8 mouse cellular contexts compared by ENCODE assay signal in the genomic region with DNA sequence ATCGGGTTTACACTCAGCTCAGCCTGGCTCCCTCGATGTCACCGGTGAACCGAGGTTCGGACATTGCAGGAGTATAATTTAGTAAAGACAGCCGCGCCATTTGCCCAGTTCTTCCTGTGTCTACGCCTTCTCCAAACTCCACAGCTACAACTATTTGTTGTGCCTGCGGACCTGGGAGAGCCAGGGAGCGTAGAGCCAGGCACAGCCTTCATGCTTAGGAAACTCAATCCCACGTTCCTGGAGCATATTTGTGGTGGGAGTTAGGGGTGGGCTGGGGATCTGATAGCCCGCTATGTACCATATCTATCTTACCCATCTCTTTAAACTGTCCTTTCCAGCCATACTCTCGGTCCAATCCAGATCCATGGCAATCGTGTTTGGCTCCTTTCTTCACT. TPM values are rescaled to one million over a fixed set of nuclear protein-coding genes. Genes with fewer than 3 reads are reported as not detected.
DNase-seq lines count a peak whose midpoint lies in the region; ATAC-seq and TF ChIP-seq lines count a peak whose summit lies in the region.

No protein-coding gene starts in this region.

- H3K4me1 ChIP-seq in heart, postnatal 0 days (ENCODE audit: control insufficient read depth, insufficient read depth): peaks cover 24% of the 10 kb centered on the region
- H3K4me1 ChIP-seq in MEL (ENCODE audit: control insufficient read depth in 1 of 2, insufficient read depth in 2 of 2, low read length in 2 of 2): peaks cover 0 to 34% of the 10 kb centered on the region in 2 experiments; a peak in 3 of 4 replicates
- H3K4me1 ChIP-seq in hindbrain, embryonic 10.5 days (replicated peaks): peaks cover 25% of the 10 kb centered on the region
- H3K4me1 ChIP-seq in midbrain, embryonic 11.5 days (ENCODE audit: control insufficient read depth, insufficient read depth, low read length): peaks cover 17% of the 10 kb centered on the region

- TF ChIP-seq POLR2A in MEL (IDR thresholded peaks at IDR 0.05; ENCODE audit: control insufficient read depth in 1 of 2, insufficient read depth in 1 of 2, low read depth in 1 of 2, low read length in 2 of 2, poor library complexity in 1 of 2): no peak

- H3K27ac ChIP-seq in heart, postnatal 0 days (ENCODE audit: low read depth): peak overlapping the region; percentile 92
- peak overlapping the region; percentile 66 for H3K27ac ChIP-seq in MEL (ENCODE audit: control insufficient read depth, low read depth, low read length)
- peak overlapping the region; percentile 93 for H3K27ac ChIP-seq in hindbrain, embryonic 10.5 days
- H3K27ac ChIP-seq in midbrain, embryonic 11.5 days (ENCODE audit: low read depth, low read length): peak overlapping the region; percentile 59

- H3K36me3 ChIP-seq in heart, postnatal 0 days (replicated peaks; ENCODE audit: control insufficient read depth, insufficient read depth, low read length): peaks cover 37% of the 10 kb centered on the region
- H3K36me3 ChIP-seq in MEL (ENCODE audit: control insufficient read depth in 1 of 2, insufficient read depth in 2 of 2, low read length in 2 of 2): peaks cover 7 to 25% of the 10 kb centered on the region in 2 experiments
- peaks cover 45% of the 10 kb centered on the region for H3K36me3 ChIP-seq in hindbrain, embryonic 10.5 days
- peaks cover 5% of the 10 kb centered on the region; the same call in 1 of the 2 replicates for H3K36me3 ChIP-seq in midbrain, embryonic 11.5 days (ENCODE audit: control insufficient read depth, insufficient read depth, low read length)

- H3K9ac ChIP-seq in heart, postnatal 0 days (replicated peaks; ENCODE audit: low read depth, low read length): peak overlapping the region; percentile 76
- peak overlapping the region; percentile 87 for H3K9ac ChIP-seq in MEL (ENCODE audit: control insufficient read depth, low read depth, low read length, poor library complexity, severe bottlenecking)
- H3K9ac ChIP-seq in midbrain, embryonic 11.5 days (ENCODE audit: low read length): peak overlapping the region; percentile 80

- TF ChIP-seq CTCF in heart, postnatal 0 days (IDR thresholded peaks at IDR 0.05; ENCODE audit: low read depth): no peak
- no peak for TF ChIP-seq CTCF in MEL (IDR thresholded peaks at IDR 0.05 in 2 of 3, conservative IDR thresholded peaks at IDR 0.05 in 1 of 3; ENCODE audit: control insufficient read depth in 1 of 3, insufficient read depth in 1 of 3, low read depth in 2 of 3, low read length in 3 of 3, poor library complexity in 1 of 3, severe bottlenecking in 1 of 3)

- ATAC-seq in heart, postnatal 0 days (ENCODE audit: insufficient read depth, low read depth): no peak
- ATAC-seq in midbrain, embryonic 11.5 days (ENCODE audit: low FRiP score): peak; percentile 4

- TF ChIP-seq EP300 in heart, postnatal 0 days (IDR thresholded peaks at IDR 0.05; ENCODE audit: low read depth): no peak
- TF ChIP-seq EP300 in MEL (IDR thresholded peaks at IDR 0.05; ENCODE audit: low read depth in 1 of 2, low read length in 2 of 2): no peak

- H3K79me2 ChIP-seq in MEL (ENCODE audit: control insufficient read depth, insufficient read depth, low read length, poor library complexity): peaks cover 23% of the 10 kb centered on the region

- WGBS in heart, postnatal 0 days: 1% methylated on average over 14 of the region's 14 CpGs
- WGBS in hindbrain, embryonic 10.5 days: 3% methylated on average over 14 of the region's 14 CpGs
- WGBS in midbrain, embryonic 11.5 days: 5% methylated on average over 14 of the region's 14 CpGs

- no peak for TF ChIP-seq RAD21 in MEL (IDR thresholded peaks at IDR 0.05; ENCODE audit: low read depth, low read length)

- no peaks in the 10 kb centered on the region for H3K27me3 ChIP-seq in heart, postnatal 0 days (ENCODE audit: control insufficient read depth, insufficient read depth, low read length)
- H3K27me3 ChIP-seq in MEL (ENCODE audit: control insufficient read depth in 1 of 2, insufficient read depth in 2 of 2, low read length in 2 of 2): no peaks in the 10 kb centered on the region
- H3K27me3 ChIP-seq in hindbrain, embryonic 10.5 days (ENCODE audit: insufficient read depth, poor library complexity, severe bottlenecking): no peaks in the 10 kb centered on the region
- no peaks in the 10 kb centered on the region for H3K27me3 ChIP-seq in midbrain, embryonic 11.5 days (ENCODE audit: control insufficient read depth, insufficient read depth, low read length)

- no peaks in the 10 kb centered on the region for H3K9me3 ChIP-seq in heart, postnatal 0 days (replicated peaks; ENCODE audit: control insufficient read depth, low read length)
- no peaks in the 10 kb centered on the region for H3K9me3 ChIP-seq in MEL (replicated peaks; ENCODE audit: insufficient read depth, low read length)
- H3K9me3 ChIP-seq in hindbrain, embryonic 10.5 days: no peaks in the 10 kb centered on the region
- H3K9me3 ChIP-seq in midbrain, embryonic 11.5 days (ENCODE audit: control insufficient read depth, low read length): no peaks in the 10 kb centered on the region

- DNase-seq in heart, postnatal 0 days (ENCODE audit: low spot score): no peak
- no peak for DNase-seq in heart, adult 18-20 months
- no peak for DNase-seq in MEL (ENCODE audit: low read depth, low spot score)
- DNase-seq in hindbrain, embryonic 10.5 days (ENCODE audit: low spot score): no peak
- no peak for DNase-seq in midbrain, embryonic 11.5 days (ENCODE audit: low spot score, missing footprints)
- DNase-seq in gastrocnemius, adult 18-20 months (ENCODE audit: low spot score): no peak
- no peak for DNase-seq in yolk sac, embryonic 10.5 days (ENCODE audit: low spot score)
- no peak for DNase-seq in right cerebral cortex, postnatal 10 days (ENCODE audit: low spot score in 2 of 2)

- H3K4me3 ChIP-seq in heart, postnatal 0 days (ENCODE audit: low read depth, low read length): peak overlapping the region; percentile 82
- H3K4me3 ChIP-seq in MEL (ENCODE audit: control insufficient read depth in 1 of 2, insufficient read depth in 1 of 2, low read depth in 2 of 2, low read length in 2 of 2): peak overlapping the region; percentile 76 to 87
- H3K4me3 ChIP-seq in hindbrain, embryonic 10.5 days: peak overlapping the region; percentile 88
- H3K4me3 ChIP-seq in midbrain, embryonic 11.5 days (ENCODE audit: low read depth, low read length): peak overlapping the region; percentile 82

- peak overlapping the region; percentile 78 for H3K4me2 ChIP-seq in heart, postnatal 0 days (ENCODE audit: low read depth, low read length)
- peak overlapping the region; percentile 92 for H3K4me2 ChIP-seq in midbrain, embryonic 11.5 days

RNA-seq across cellular contexts. Expression of gene Ift20, which starts 0.5 kb away (rescaled TPM):
- 90.8 and 148 TPM in 2 replicates for total RNA-seq in heart, postnatal 0 days (2014; rRNA removed; ENCODE audit: low replicate concordance)
- 111 and 114 TPM in 2 replicates for polyA plus RNA-seq in heart, postnatal 0 days (2015; fragmentation: Nextera tagmentation; extraction: Ambion mirVana)
- 10 to 100 TPM; 31.9 to 32.6 TPM for total RNA-seq in heart, adult 18-20 months (2021)
- 153 and 196 TPM in 2 replicates for total RNA-seq in MEL (2012; rRNA removed)
- 100 to 1,000 TPM in 1 of 2 experiments, not detected in 1; 128 TPM for polyA plus RNA-seq in MEL (2012; ENCODE audit: insufficient read depth in 1 of 2, insufficient read length in 2 of 2, low read depth in 1 of 2, low replicate concordance in 2 of 2, missing spikeins in 1 of 2)
- polyA plus RNA-seq in hindbrain, embryonic 10.5 days (2016; fragmentation: Nextera tagmentation; extraction: Ambion mirVana): 89.2 and 94.2 TPM in 2 replicates
- polyA plus RNA-seq in midbrain, embryonic 11.5 days (2014; fragmentation: Nextera tagmentation; extraction: Ambion mirVana): 109 and 110 TPM in 2 replicates
- total RNA-seq in gastrocnemius, adult 18-20 months (2021): 10 to 100 TPM; 17.5 to 17.6 TPM

RNA-seq across cellular contexts. Expression of gene Tnfaip1, which starts 0.6 kb away (rescaled TPM):
- total RNA-seq in heart, postnatal 0 days (2014; rRNA removed; ENCODE audit: low replicate concordance): 49.7 and 52.1 TPM in 2 replicates
- polyA plus RNA-seq in heart, postnatal 0 days (2015; fragmentation: Nextera tagmentation; extraction: Ambion mirVana): 48.7 and 50.0 TPM in 2 replicates
- total RNA-seq in heart, adult 18-20 months (2021): 10 to 100 TPM; 37.6 to 43.3 TPM
- total RNA-seq in MEL (2012; rRNA removed): 3.9 and 4.7 TPM in 2 replicates
- 1 to 10 TPM in 1 of 2 experiments, not detected in 1; 7.4 TPM for polyA plus RNA-seq in MEL (2012; ENCODE audit: insufficient read depth in 1 of 2, insufficient read length in 2 of 2, low read depth in 1 of 2, low replicate concordance in 2 of 2, missing spikeins in 1 of 2)
- 70.4 and 81.6 TPM in 2 replicates for polyA plus RNA-seq in hindbrain, embryonic 10.5 days (2016; fragmentation: Nextera tagmentation; extraction: Ambion mirVana)
- 76.7 and 83.1 TPM in 2 replicates for polyA plus RNA-seq in midbrain, embryonic 11.5 days (2014; fragmentation: Nextera tagmentation; extraction: Ambion mirVana)
- 10 to 100 TPM; 44.0 to 48.1 TPM for total RNA-seq in gastrocnemius, adult 18-20 months (2021)

RNA-seq across cellular contexts. Expression of gene Tmem97, which starts 13.9 kb away (rescaled TPM):
- total RNA-seq in heart, postnatal 0 days (2014; rRNA removed; ENCODE audit: low replicate concordance): 41.5 and 57.2 TPM in 2 replicates
- polyA plus RNA-seq in heart, postnatal 0 days (2015; fragmentation: Nextera tagmentation; extraction: Ambion mirVana): 37.5 and 39.4 TPM in 2 replicates
- total RNA-seq in heart, adult 18-20 months (2021): 1 to 10 TPM; 4.2 to 6.1 TPM
- 204 and 207 TPM in 2 replicates for total RNA-seq in MEL (2012; rRNA removed)
- 100 to 1,000 TPM; 166 to 215 TPM for polyA plus RNA-seq in MEL (2012; ENCODE audit: insufficient read depth in 1 of 2, insufficient read length in 2 of 2, low read depth in 1 of 2, low replicate concordance in 2 of 2, missing spikeins in 1 of 2)
- 86.5 and 94.5 TPM in 2 replicates for polyA plus RNA-seq in hindbrain, embryonic 10.5 days (2016; fragmentation: Nextera tagmentation; extraction: Ambion mirVana)
- polyA plus RNA-seq in midbrain, embryonic 11.5 days (2014; fragmentation: Nextera tagmentation; extraction: Ambion mirVana): 71.6 and 75.5 TPM in 2 replicates
- 1 to 10 TPM; 1.0 to 1.5 TPM for total RNA-seq in gastrocnemius, adult 18-20 months (2021)

RNA-seq across cellular contexts. Expression of gene Poldip2, which starts 24.7 kb away (rescaled TPM):
- 225 and 247 TPM in 2 replicates for total RNA-seq in heart, postnatal 0 days (2014; rRNA removed; ENCODE audit: low replicate concordance)
- polyA plus RNA-seq in heart, postnatal 0 days (2015; fragmentation: Nextera tagmentation; extraction: Ambion mirVana): 209 and 214 TPM in 2 replicates
- total RNA-seq in heart, adult 18-20 months (2021): 100 to 1,000 TPM; 150 to 158 TPM
- 157 and 182 TPM in 2 replicates for total RNA-seq in MEL (2012; rRNA removed)
- polyA plus RNA-seq in MEL (2012; ENCODE audit: insufficient read depth in 1 of 2, insufficient read length in 2 of 2, low read depth in 1 of 2, low replicate concordance in 2 of 2, missing spikeins in 1 of 2): 100 to 1,000 TPM; 166 to 260 TPM
- 135 and 152 TPM in 2 replicates for polyA plus RNA-seq in hindbrain, embryonic 10.5 days (2016; fragmentation: Nextera tagmentation; extraction: Ambion mirVana)
- 135 and 139 TPM in 2 replicates for polyA plus RNA-seq in midbrain, embryonic 11.5 days (2014; fragmentation: Nextera tagmentation; extraction: Ambion mirVana)
- total RNA-seq in gastrocnemius, adult 18-20 months (2021): 100 to 1,000 TPM in 1 of 2 experiments, 10 to 100 TPM in 1; 99.0 to 100 TPM

RNA-seq across cellular contexts. Expression of gene Tmem199, which starts 24.7 kb away (rescaled TPM):
- 13.1 and 29.9 TPM in 2 replicates for total RNA-seq in heart, postnatal 0 days (2014; rRNA removed; ENCODE audit: low replicate concordance)
- 35.0 and 36.4 TPM in 2 replicates for polyA plus RNA-seq in heart, postnatal 0 days (2015; fragmentation: Nextera tagmentation; extraction: Ambion mirVana)
- total RNA-seq in heart, adult 18-20 months (2021): 10 to 100 TPM; 10.4 to 12.2 TPM
- 51.9 and 57.1 TPM in 2 replicates for total RNA-seq in MEL (2012; rRNA removed)
- 10 to 100 TPM in 1 of 2 experiments, not detected in 1; 36.5 TPM for polyA plus RNA-seq in MEL (2012; ENCODE audit: insufficient read depth in 1 of 2, insufficient read length in 2 of 2, low read depth in 1 of 2, low replicate concordance in 2 of 2, missing spikeins in 1 of 2)
- polyA plus RNA-seq in hindbrain, embryonic 10.5 days (2016; fragmentation: Nextera tagmentation; extraction: Ambion mirVana): 84.0 and 86.4 TPM in 2 replicates
- polyA plus RNA-seq in midbrain, embryonic 11.5 days (2014; fragmentation: Nextera tagmentation; extraction: Ambion mirVana): 82.4 and 91.3 TPM in 2 replicates
- 10 to 100 TPM; 13.3 to 15.1 TPM for total RNA-seq in gastrocnemius, adult 18-20 months (2021)
